Mouse (Mus musculus) erythroblast, embryonic 14.5 days (primary cell): Measurements from ENCODE around the gene Adssl1. TPM values are rescaled to one million over a fixed set of nuclear protein-coding genes. Genes with fewer than 3 reads are reported as not detected.

Source experiments
- H3K27me3 ChIP-seq: 2 replicates; pipeline ENCODE4 v1.6.1; 2012; ENCODE audit warnings: inconsistent platforms; ENCODE audit not compliant: control insufficient read depth
- H3K36me3 ChIP-seq: 2 replicates; pipeline ENCODE4 v1.6.1; 2012; ENCODE audit warnings: mild to moderate bottlenecking, inconsistent platforms; ENCODE audit not compliant: control insufficient read depth
- H3K4me1 ChIP-seq: 2 replicates; pipeline ENCODE4 v1.6.1; 2012; ENCODE audit warnings: inconsistent platforms; ENCODE audit not compliant: control insufficient read depth
- H3K4me3 ChIP-seq: replicated peaks from 2 replicates; pipeline ENCODE3; 2012; ENCODE audit warnings: moderate library complexity, mild to moderate bottlenecking, inconsistent platforms
- H3K9me3 ChIP-seq: 2 replicates; pipeline ENCODE4 v1.6.1; 2012; ENCODE audit warnings: low read length, inconsistent platforms, mixed read lengths; ENCODE audit not compliant: control insufficient read depth
- GATA1 ChIP-seq: IDR thresholded peaks from 2 replicates; pipeline ENCODE4 v1.6.1; 2012; ENCODE audit warnings: low read length, inconsistent platforms, mixed read lengths
- TAL1 ChIP-seq: IDR thresholded peaks from 3 replicates; pipeline ENCODE4 v1.6.1; 2012; ENCODE audit warnings: low read length, inconsistent platforms, mixed read lengths
- polyA plus RNA-seq: library from polyadenylated mRNA; stranded (reverse); fragments of >175 nt; gene quantifications from 2 replicates; pipeline ENCODE4 v1.2.3, GENCODE M21; 2012

Adssl1 gene
- polyA plus RNA-seq, 1 experiment, result 0.28 TPM

GRCm38 (mm10) chr12:112599942-112600611 is 19.8 kb upstream of the Adssl1 start:
- H3K4me3 ChIP-seq, result no peak overlapping the region
- TF ChIP-seq TAL1 (no peak), GATA1 (no peak)
- peaks cover 18% of the 10 kb centered on the region for H3K4me1 ChIP-seq
- H3K36me3 ChIP-seq, result peaks cover 25% of the 10 kb centered on the region
- H3K9me3 ChIP-seq, result no peaks in the 10 kb centered on the region
- H3K27me3 ChIP-seq, result no peaks in the 10 kb centered on the region

- Histone ChIP-seq H3K27me3 (no peaks in the 10 kb centered on the region), H3K4me3 (no peak overlapping the region), H3K9me3 (no peaks in the 10 kb centered on the region), H3K4me1 (peaks cover 12% of the 10 kb centered on the region), H3K36me3 (peaks cover 43% of the 10 kb centered on the region)
- no peak for TF ChIP-seq TAL1
- TF ChIP-seq GATA1, result no peak
Measured at GRCm38 (mm10) chr12:112604022-112604421, 15.8 kb upstream of the Adssl1 start.

- TF ChIP-seq GATA1 (no peak), TAL1 (no peak)
- Histone ChIP-seq H3K4me1 (peaks cover 4% of the 10 kb centered on the region), H3K9me3 (no peaks in the 10 kb centered on the region), H3K36me3 (peaks cover 49% of the 10 kb centered on the region), H3K4me3 (no peak overlapping the region), H3K27me3 (no peaks in the 10 kb centered on the region)
Measured at GRCm38 (mm10) chr12:112604709-112605649, 14.9 kb upstream of the Adssl1 start.

- Histone ChIP-seq H3K27me3 (no peaks in the 10 kb centered on the region), H3K4me1 (no peaks in the 10 kb centered on the region; the same call in 1 of the 2 replicates), H3K9me3 (no peaks in the 10 kb centered on the region), H3K4me3 (no peak overlapping the region), H3K36me3 (peaks cover 52% of the 10 kb centered on the region; the same call in 1 of the 2 replicates)
- TF ChIP-seq GATA1, result no peak
- no peak for TF ChIP-seq TAL1
Measured at GRCm38 (mm10) chr12:112605766-112606165, 14.1 kb upstream of the Adssl1 start.

GRCm38 (mm10) chr12:112606998-112607397 is 12.8 kb upstream of the Adssl1 start:
- no peaks in the 10 kb centered on the region for H3K9me3 ChIP-seq
- no peaks in the 10 kb centered on the region; the same call in 1 of the 2 replicates for H3K4me1 ChIP-seq
- H3K36me3 ChIP-seq, result peaks cover 54% of the 10 kb centered on the region; the same call in 1 of the 2 replicates
- H3K4me3 ChIP-seq, result no peak overlapping the region
- H3K27me3 ChIP-seq, result no peaks in the 10 kb centered on the region
- TF ChIP-seq GATA1, result no peak
- TF ChIP-seq TAL1, result no peak

- H3K27me3 ChIP-seq, result no peaks in the 10 kb centered on the region
- H3K4me3 ChIP-seq, result no peak overlapping the region
- H3K9me3 ChIP-seq, result no peaks in the 10 kb centered on the region
- peaks cover 49% of the 10 kb centered on the region; the same call in 1 of the 2 replicates for H3K36me3 ChIP-seq
- peaks cover 4% of the 10 kb centered on the region for H3K4me1 ChIP-seq
- no peak for TF ChIP-seq GATA1
- no peak for TF ChIP-seq TAL1
Measured at GRCm38 (mm10) chr12:112609031-112609430, 10.8 kb upstream of the Adssl1 start.

GRCm38 (mm10) chr12:112616668-112617067 is 3.2 kb upstream of the Adssl1 start:
- H3K4me1 ChIP-seq, result peaks cover 25% of the 10 kb centered on the region
- peaks cover 37% of the 10 kb centered on the region for H3K27me3 ChIP-seq
- TF ChIP-seq GATA1 (no peak), TAL1 (no peak)
- peaks cover 8% of the 10 kb centered on the region; the same call in 1 of the 2 replicates for H3K36me3 ChIP-seq
- no peaks in the 10 kb centered on the region; the same call in 1 of the 2 replicates for H3K9me3 ChIP-seq
- no peak overlapping the region for H3K4me3 ChIP-seq

GRCm38 (mm10) chr12:112617184-112617583 is 2.7 kb upstream of the Adssl1 start:
- Histone ChIP-seq H3K27me3 (peaks cover 37% of the 10 kb centered on the region), H3K9me3 (no peaks in the 10 kb centered on the region; the same call in 1 of the 2 replicates), H3K4me3 (no peak overlapping the region), H3K36me3 (peaks cover 3% of the 10 kb centered on the region; the same call in 1 of the 2 replicates), H3K4me1 (peaks cover 25% of the 10 kb centered on the region)
- TF ChIP-seq TAL1 (no peak), GATA1 (no peak)
